Mouse (Mus musculus) lung, adult 10 weeks (tissue): ENCODE measurements around the gene Mrgprb8. TPM values are rescaled to one million over a fixed set of nuclear protein-coding genes. Genes with fewer than 3 reads are reported as not detected.

Source experiments
- polyA plus RNA-seq: library from polyadenylated mRNA; stranded (reverse); fragments of 350-450 nt; fragmentation: Illumina TruSeq; extraction: RNeasy Lipid Tissue Mini Kit (QIAGEN cat#74804); gene quantifications from one replicate; pipeline ENCODE4 v1.2.3, GENCODE M21; 2014; ENCODE audit warnings: low read depth, low replicate concordance; ENCODE audit not compliant: insufficient read depth

Mrgprb8 gene
- not detected for polyA plus RNA-seq

GRCm38 (mm10) chr7:48388226-48388625 lies at the start of gene Mrgprb8:
Gene Mrgprb8, plus strand, starts transcription at chr7:48388526.

Other genes starting within 250 kb of the Mrgprb8 start
- not detected for gene Mrgprb5, start 219.5 kb upstream of the Mrgprb8 start, polyA plus RNA-seq
- gene Mrgprb4, start 189.2 kb upstream of the Mrgprb8 start, polyA plus RNA-seq: not detected
- gene Mrgprb1, start 67.8 kb downstream of the Mrgprb8 start, polyA plus RNA-seq: 0.07 TPM
- not detected for gene Mrgprx2, start 110.8 kb downstream of the Mrgprb8 start, polyA plus RNA-seq
- gene Mrgprb2, start 169.6 kb downstream of the Mrgprb8 start, polyA plus RNA-seq: not detected